Mouse (Mus musculus) thymus, adult 2 months (tissue): ENCODE results near the gene Ropn1l. TPM values are rescaled to one million over a fixed set of nuclear protein-coding genes. Genes with fewer than 3 reads are reported as not detected.

Experiments
- DNase-seq: peaks from one replicate; pipeline ENCODE4 v3.0.0; 2021
- H3K27ac ChIP-seq: fragments of 200-500 bp; 2 replicates; pipeline ENCODE4 v1.5.1; 2012; ENCODE audit warnings: low read length, control low read depth; ENCODE audit not compliant: control insufficient read depth, insufficient read depth
- H3K27me3 ChIP-seq: fragments of 200-500 bp; 2 replicates; pipeline ENCODE4 v1.6.1; 2012; ENCODE audit warnings: mild to moderate bottlenecking, low read length, moderate library complexity, mixed read lengths; ENCODE audit not compliant: control insufficient read depth, insufficient read depth
- H3K36me3 ChIP-seq: fragments of 200-500 bp; 2 replicates; pipeline ENCODE4 v1.6.1; 2012; ENCODE audit warnings: mild to moderate bottlenecking, low read length, moderate library complexity; ENCODE audit not compliant: control insufficient read depth, insufficient read depth
- H3K4me1 ChIP-seq: fragments of 200-500 bp; replicated peaks from 2 replicates; pipeline ENCODE4 v1.6.1; 2012; ENCODE audit warnings: low read length; ENCODE audit not compliant: control insufficient read depth, insufficient read depth
- H3K4me3 ChIP-seq: fragments of 200-500 bp; 2 replicates; pipeline ENCODE4 v1.5.1; 2012; ENCODE audit warnings: mild to moderate bottlenecking, low read length, control low read depth, moderate library complexity; ENCODE audit not compliant: control insufficient read depth, insufficient read depth
- CTCF ChIP-seq: fragments of 200-500 bp; IDR thresholded peaks from 2 replicates; pipeline ENCODE4 v1.5.1; 2012; ENCODE audit warnings: mild to moderate bottlenecking, control low read depth, low read length, moderate library complexity, borderline replicate concordance; ENCODE audit not compliant: control insufficient read depth, poor library complexity, insufficient read depth; ENCODE audit errors: extremely low read depth
- POLR2A ChIP-seq: fragments of 200-500 bp; IDR thresholded peaks from 2 replicates; pipeline ENCODE4 v1.6.1; 2012; ENCODE audit warnings: mild to moderate bottlenecking, low read length, control low read depth, moderate library complexity; ENCODE audit not compliant: control insufficient read depth, poor library complexity, insufficient read depth; ENCODE audit errors: extremely low read depth
- WGBS: fragments of 180-500 bp; shearing (Covaris S2); methylation state at CpG from one replicate; pipeline ENCODE4 v1.1.7; 2018; 5-methylcytosine and 5-hydroxymethylcytosine counted together
- polyA plus RNA-seq: library from polyadenylated mRNA; depleted of rRNA; stranded (reverse); fragments of >200 nt; gene quantifications from 2 replicates; pipeline ENCODE4 v1.2.3, GENCODE M21; 2012; rRNA removed

Gene Ropn1l
- 0.92 and 1.1 TPM in 2 replicates for polyA plus RNA-seq

DNA sequence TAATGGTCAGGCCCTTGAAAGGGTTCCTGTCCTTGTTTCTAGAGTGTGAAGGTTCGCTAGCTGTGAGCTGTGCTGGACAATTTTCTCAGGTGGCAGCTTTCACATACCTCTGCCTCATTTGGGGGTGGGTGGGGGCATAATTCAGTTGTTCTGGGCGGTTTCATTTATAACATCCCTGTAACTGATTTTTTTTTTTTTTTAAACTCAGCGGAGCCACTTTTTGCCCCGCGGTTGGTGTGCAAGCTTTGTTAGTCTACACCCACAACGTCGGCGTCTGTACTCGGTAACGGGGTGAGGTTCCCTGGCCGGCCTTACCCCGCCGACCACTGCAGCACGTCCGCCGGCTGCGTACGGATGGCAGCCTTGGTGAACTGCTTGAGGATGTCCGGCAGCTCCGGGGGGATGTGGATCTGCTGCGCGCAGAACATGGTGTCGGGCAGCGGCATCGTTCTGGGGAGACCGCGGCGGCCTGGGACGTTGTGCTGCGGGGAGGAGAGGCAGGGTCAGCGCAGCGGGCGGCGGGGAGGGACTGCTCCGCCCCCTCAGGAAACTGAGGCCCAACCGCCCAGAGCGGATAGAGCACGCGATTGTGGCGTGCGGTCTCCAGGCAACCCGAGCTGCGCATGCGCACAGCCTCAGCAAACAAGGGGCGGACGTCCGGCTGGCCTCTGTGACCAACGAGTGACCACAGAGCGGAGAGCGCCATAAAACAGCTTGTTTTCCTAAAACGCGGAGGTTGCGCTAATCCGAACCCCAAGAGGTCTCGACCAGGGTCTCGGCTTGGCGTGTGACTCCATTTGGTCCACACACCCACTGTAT is at the start of gene Ropn1l:
Ropn1l (minus strand) TSS at position 640 of the 819 bp plus-strand sequence.
- Histone ChIP-seq H3K27ac (no peak within 1 kb of the TSS), H3K4me3 (peak within 1 kb of the TSS; percentile 59), H3K36me3 (peaks cover 9% of the 10 kb centered on the region), H3K4me1 (peaks cover 9% of the 10 kb centered on the region), H3K27me3 (no peaks in the 10 kb centered on the region)
- DNase-seq, result peak; percentile 63
- TF ChIP-seq POLR2A (no peak), CTCF (peak; percentile 47; the same call in 1 of the 2 replicates)
- under 1% methylated on average over 57 of the region's 57 CpGs for WGBS

DNA sequence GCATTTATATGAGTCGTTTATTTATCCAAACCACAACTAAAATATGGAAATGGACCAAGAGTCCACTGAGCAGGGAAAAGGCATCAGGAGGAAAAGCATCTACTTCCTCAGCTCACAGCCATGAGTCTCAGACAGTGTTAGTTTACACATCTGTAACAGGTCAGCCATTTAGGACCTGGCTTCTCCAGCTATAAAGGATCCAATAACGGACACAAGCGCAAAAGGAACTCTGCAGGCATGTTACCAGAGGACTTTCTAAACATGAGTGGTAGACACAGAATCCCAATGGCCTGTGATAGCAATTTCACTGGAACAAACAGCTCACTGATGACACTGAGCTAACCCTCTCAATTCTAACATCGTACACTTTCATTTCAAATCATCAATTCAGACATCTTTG is 49.5 kb upstream of the Ropn1l start:
- peaks cover 28% of the 10 kb centered on the region for H3K36me3 ChIP-seq
- 94% methylated on average over 4 of the region's 4 CpGs for WGBS
- TF ChIP-seq CTCF (no peak), POLR2A (no peak)
- H3K27ac ChIP-seq, result no peak overlapping the region
- no peak for DNase-seq
- no peak overlapping the region for H3K4me3 ChIP-seq
- no peaks in the 10 kb centered on the region for H3K4me1 ChIP-seq
- no peaks in the 10 kb centered on the region for H3K27me3 ChIP-seq

DNA sequence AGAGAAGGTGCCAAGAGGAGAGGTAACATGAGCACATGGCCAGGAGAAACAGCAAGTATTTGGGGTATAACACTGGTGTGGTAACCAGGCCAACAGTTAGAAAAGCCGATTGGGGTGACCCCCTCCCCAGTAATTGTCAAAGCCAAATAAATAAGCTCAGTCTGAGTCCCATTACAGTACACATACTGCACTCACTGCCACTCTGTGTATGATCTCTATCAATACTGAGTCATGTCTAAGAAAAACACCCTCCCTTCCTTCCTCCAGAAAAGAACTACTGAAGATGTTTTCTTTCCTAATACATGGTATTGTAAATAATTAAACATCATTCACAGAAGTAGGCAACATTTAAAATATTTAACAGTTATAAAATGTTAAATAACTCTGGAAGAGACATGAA is 48.8 kb upstream of the Ropn1l start:
- Histone ChIP-seq H3K27ac (no peak overlapping the region), H3K36me3 (peaks cover 35% of the 10 kb centered on the region), H3K27me3 (no peaks in the 10 kb centered on the region), H3K4me3 (no peak overlapping the region), H3K4me1 (no peaks in the 10 kb centered on the region)
- DNase-seq, result no peak
- WGBS, result 85% methylated on average over 1 of the region's 1 CpGs
- TF ChIP-seq POLR2A (no peak), CTCF (no peak)

- WGBS, result 97% methylated on average over 9 of the region's 9 CpGs
- no peak for DNase-seq
- Histone ChIP-seq H3K27ac (no peak overlapping the region), H3K4me1 (no peaks in the 10 kb centered on the region), H3K4me3 (no peak overlapping the region), H3K36me3 (peaks cover 49% of the 10 kb centered on the region), H3K27me3 (no peaks in the 10 kb centered on the region)
- TF ChIP-seq CTCF (no peak), POLR2A (no peak)
Observed at GRCm38 (mm10) chr15:31494803-31495202, 41.3 kb upstream of the Ropn1l start.

- no peak overlapping the region for H3K27ac ChIP-seq
- TF ChIP-seq POLR2A (no peak), CTCF (no peak)
Observed at GRCm38 (mm10) chr15:31494310-31494709, 40.8 kb upstream of the Ropn1l start.

GRCm38 (mm10) chr15:31487407-31487806 is 33.9 kb upstream of the Ropn1l start:
- Histone ChIP-seq H3K27ac (no peak overlapping the region), H3K27me3 (no peaks in the 10 kb centered on the region), H3K4me1 (no peaks in the 10 kb centered on the region), H3K36me3 (peaks cover 41% of the 10 kb centered on the region), H3K4me3 (no peak overlapping the region)
- WGBS, result 96% methylated on average over 2 of the region's 2 CpGs
- TF ChIP-seq CTCF (no peak), POLR2A (no peak)
- no peak for DNase-seq

More at GRCm38 (mm10) chr15:31494310-31494709, 40.8 kb upstream of the Ropn1l start:
- WGBS, result 95% methylated on average over 3 of the region's 3 CpGs
- Histone ChIP-seq H3K36me3 (peaks cover 53% of the 10 kb centered on the region), H3K4me3 (no peak overlapping the region), H3K27me3 (no peaks in the 10 kb centered on the region), H3K4me1 (no peaks in the 10 kb centered on the region)
- no peak for DNase-seq
